Mouse (Mus musculus) neural tube, embryonic 11.5 days (tissue): ENCODE data around the gene Il4ra. TPM values are rescaled to one million over a fixed set of nuclear protein-coding genes. Genes with fewer than 3 reads are reported as not detected.

ENCODE experiments used
- ATAC-seq: fragments of 200-750 bp; cut with Nextera tagmentation; 2 replicates; pipeline ENCODE4 v1.8.0; 2017; ENCODE audit warnings: moderate number of reproducible peaks, mild to moderate bottlenecking, moderate TSS enrichment, moderate library complexity; ENCODE audit not compliant: insufficient read depth, low FRiP score, low TSS enrichment
- DNase-seq: peaks from one replicate; pipeline ENCODE4 v3.0.0-alpha.2; 2015; ENCODE audit warnings: low spot score
- H3K27ac ChIP-seq: fragments of 300-500 bp; sonication (generic); 2 replicates; pipeline ENCODE4 v1.5.1; 2014; ENCODE audit warnings: low read depth, mild to moderate bottlenecking, low read length
- H3K27me3 ChIP-seq: fragments of 300-500 bp; sonication (generic); 2 replicates; pipeline ENCODE4 v1.6.1; 2014; ENCODE audit warnings: mild to moderate bottlenecking, low read length, mixed read lengths; ENCODE audit not compliant: control insufficient read depth, insufficient read depth
- H3K36me3 ChIP-seq: fragments of 300-500 bp; sonication (generic); 2 replicates; pipeline ENCODE4 v1.6.1; 2014; ENCODE audit warnings: mild to moderate bottlenecking, low read length, moderate library complexity, mixed read lengths; ENCODE audit not compliant: control insufficient read depth, insufficient read depth
- H3K4me1 ChIP-seq: fragments of 300-500 bp; sonication (generic); 2 replicates; pipeline ENCODE4 v1.6.1; 2014; ENCODE audit warnings: low read length, mixed read lengths; ENCODE audit not compliant: control insufficient read depth, insufficient read depth
- H3K4me2 ChIP-seq: fragments of 300-500 bp; sonication (generic); 2 replicates; pipeline ENCODE4 v1.6.1; 2014; ENCODE audit warnings: low read depth, mild to moderate bottlenecking, moderate library complexity
- H3K4me3 ChIP-seq: fragments of 300-500 bp; sonication (generic); 2 replicates; pipeline ENCODE4 v1.5.1; 2014; ENCODE audit warnings: low read depth, low read length
- H3K9ac ChIP-seq: fragments of 300-500 bp; sonication (generic); 2 replicates; pipeline ENCODE4 v1.6.1; 2014; ENCODE audit warnings: mild to moderate bottlenecking, low read length
- H3K9me3 ChIP-seq: fragments of 300-500 bp; sonication (generic); 2 replicates; pipeline ENCODE4 v1.6.1; 2016; ENCODE audit warnings: low read length; ENCODE audit not compliant: control insufficient read depth
- WGBS: fragments of 180-500 bp; shearing (Covaris S2); extraction: QIAGEN DNeasy Blood & Tissue Kit; methylation state at CpG from one replicate; pipeline ENCODE4 v1.1.7; 2014; 5-methylcytosine and 5-hydroxymethylcytosine counted together
- polyA plus RNA-seq: library from polyadenylated mRNA; unstranded; fragments of >200 nt; fragmentation: Nextera tagmentation; extraction: Ambion mirVana; gene quantifications from 2 replicates; pipeline ENCODE4 v1.2.1, GENCODE M21; 2014

The Il4ra gene
- polyA plus RNA-seq, 1 experiment from 2014 or later = 4.5 TPM

DNA sequence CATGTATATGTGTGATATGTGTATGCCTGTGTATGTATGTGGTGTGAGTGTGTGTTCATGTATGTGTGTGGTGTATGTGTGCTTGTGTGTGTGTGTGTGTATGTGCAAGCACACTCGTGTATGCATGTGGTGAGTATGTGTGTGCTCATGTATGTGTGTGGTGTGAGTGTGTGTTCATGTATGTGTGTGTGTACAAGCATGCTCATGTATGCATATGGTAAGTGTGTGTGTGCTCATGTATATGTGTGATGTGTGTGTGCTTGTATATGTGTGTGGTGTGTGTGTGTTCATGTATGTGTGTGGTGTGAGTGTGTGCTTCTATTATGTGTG lies 28.3 kb downstream of the Il4ra start:
- ATAC-seq = no peak

DNA sequence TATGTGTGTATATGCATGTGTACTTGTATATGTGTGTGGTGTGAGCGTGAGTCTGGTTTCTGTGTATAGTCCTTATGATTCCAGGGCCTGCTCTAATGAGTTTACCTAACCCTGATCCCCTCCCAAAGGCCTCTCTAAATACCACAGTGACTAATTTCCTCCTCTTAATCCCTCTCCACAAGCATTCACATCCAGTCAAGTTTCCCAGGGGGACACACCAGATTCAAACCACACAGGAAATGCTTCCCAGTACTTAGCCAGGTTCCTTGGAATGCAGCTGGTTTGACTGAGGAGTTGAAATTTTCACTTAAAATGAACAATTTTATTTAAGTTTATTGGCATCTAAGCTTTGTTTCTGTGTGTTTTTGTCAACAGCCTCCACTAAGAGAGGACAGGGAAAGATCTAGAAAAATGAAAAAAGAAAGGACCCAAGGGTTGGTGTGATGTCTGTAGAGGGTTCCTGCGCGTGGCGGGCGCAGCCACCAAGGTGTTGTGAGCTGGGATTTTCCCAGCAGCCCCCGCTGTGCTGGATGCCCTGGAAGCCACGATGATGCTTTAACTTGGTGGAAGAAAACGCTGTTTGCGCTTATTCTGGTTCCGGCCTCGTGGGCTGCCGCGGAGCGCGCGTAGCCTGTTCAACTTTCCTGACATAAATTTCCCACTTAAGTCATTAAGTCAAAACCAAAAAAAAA lies 28.9 kb downstream of the Il4ra start:
- peak overlapping the region; percentile 76 for H3K4me2 ChIP-seq
- H3K4me1 ChIP-seq = no peaks in the 10 kb centered on the region
- no peak for DNase-seq
- no peak for ATAC-seq
- no peaks in the 10 kb centered on the region for H3K27me3 ChIP-seq
- H3K36me3 ChIP-seq = no peaks in the 10 kb centered on the region
- H3K9ac ChIP-seq = peak overlapping the region; percentile 47
- WGBS = 10% methylated on average over 16 of the region's 16 CpGs
- no peak overlapping the region for H3K27ac ChIP-seq
- H3K4me3 ChIP-seq = peak overlapping the region; percentile 29
- no peaks in the 10 kb centered on the region for H3K9me3 ChIP-seq

More for the DNA sequence above, 28.3 kb downstream of the Il4ra start:
- Histone ChIP-seq H3K27ac (no peak overlapping the region), H3K9me3 (no peaks in the 10 kb centered on the region), H3K36me3 (no peaks in the 10 kb centered on the region), H3K4me2 (no peak overlapping the region), H3K9ac (no peak overlapping the region), H3K4me1 (no peaks in the 10 kb centered on the region), H3K27me3 (no peaks in the 10 kb centered on the region), H3K4me3 (no peak overlapping the region)
- 86% methylated on average over 1 of the region's 1 CpGs for WGBS
- no peak for DNase-seq

DNA sequence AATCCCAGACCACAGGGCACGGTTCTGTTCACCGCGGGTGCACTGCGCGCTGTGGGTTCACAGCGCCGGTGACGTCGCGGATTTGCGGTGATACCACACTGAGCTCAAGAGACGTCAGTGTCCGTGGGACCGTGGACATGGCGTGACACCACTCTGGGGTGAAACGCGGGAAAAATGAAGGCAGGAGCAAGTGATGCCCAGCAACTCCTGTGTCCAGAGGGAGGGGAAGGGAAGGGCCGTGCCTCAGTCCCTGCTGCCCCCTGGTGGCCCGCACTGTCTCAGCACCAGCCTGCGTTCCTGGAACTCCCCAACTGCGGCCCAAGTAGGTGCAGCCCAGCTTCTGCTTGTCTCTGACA lies 29.4 kb downstream of the Il4ra start:
- 3% methylated on average over 21 of the region's 21 CpGs for WGBS
- no peak overlapping the region for H3K27ac ChIP-seq

DNA sequence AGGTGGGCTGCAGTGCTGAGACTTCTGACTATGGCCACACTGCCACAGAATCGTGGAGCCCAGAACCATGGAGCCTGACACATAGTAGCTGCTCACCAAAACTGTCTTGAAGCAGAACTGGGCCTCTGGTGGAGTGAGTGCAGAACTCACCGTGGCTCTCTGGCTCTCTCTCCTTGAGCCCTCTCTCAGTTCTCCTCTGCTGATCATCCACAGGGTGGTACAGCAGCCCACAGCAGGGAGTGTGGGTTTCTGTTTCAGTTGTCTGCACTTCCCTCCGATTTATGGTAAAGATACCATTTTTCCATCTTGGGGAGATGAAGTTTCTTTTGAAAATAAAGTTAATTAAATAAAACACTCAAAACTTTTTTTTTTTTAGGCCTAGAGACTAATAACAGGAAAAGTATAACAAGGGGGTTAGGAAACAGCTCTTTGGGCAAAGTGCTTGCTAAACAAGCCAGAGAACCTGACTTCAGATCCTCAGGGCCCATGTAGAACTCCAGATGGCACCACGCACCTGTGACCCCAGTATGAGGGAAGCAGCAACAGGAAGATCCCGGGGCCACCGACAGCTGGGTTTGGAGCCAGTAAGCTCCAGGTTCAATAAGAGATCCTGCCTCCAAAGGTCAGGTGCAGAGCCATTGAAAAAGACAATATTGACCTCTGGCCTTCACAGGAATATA lies 31.5 kb downstream of the Il4ra start:
- 78% methylated on average over 6 of the region's 6 CpGs for WGBS
- H3K36me3 ChIP-seq = no peaks in the 10 kb centered on the region
- no peak overlapping the region for H3K4me2 ChIP-seq
- no peak overlapping the region for H3K9ac ChIP-seq
- no peaks in the 10 kb centered on the region for H3K4me1 ChIP-seq
- ATAC-seq (no peak), DNase-seq (no peak)
- no peaks in the 10 kb centered on the region for H3K27me3 ChIP-seq
- no peak overlapping the region for H3K4me3 ChIP-seq
- H3K9me3 ChIP-seq = no peaks in the 10 kb centered on the region
- H3K27ac ChIP-seq = no peak overlapping the region

More for the DNA sequence above, 29.4 kb downstream of the Il4ra start:
- no peaks in the 10 kb centered on the region for H3K36me3 ChIP-seq
- peak overlapping the region; percentile 76 for H3K4me2 ChIP-seq
- peak overlapping the region; percentile 29 for H3K4me3 ChIP-seq
- peak overlapping the region; percentile 47 for H3K9ac ChIP-seq
- no peaks in the 10 kb centered on the region for H3K4me1 ChIP-seq
- ATAC-seq = peak; percentile 82
- no peaks in the 10 kb centered on the region for H3K9me3 ChIP-seq
- H3K27me3 ChIP-seq = no peaks in the 10 kb centered on the region
- peak; percentile 88 for DNase-seq

DNA sequence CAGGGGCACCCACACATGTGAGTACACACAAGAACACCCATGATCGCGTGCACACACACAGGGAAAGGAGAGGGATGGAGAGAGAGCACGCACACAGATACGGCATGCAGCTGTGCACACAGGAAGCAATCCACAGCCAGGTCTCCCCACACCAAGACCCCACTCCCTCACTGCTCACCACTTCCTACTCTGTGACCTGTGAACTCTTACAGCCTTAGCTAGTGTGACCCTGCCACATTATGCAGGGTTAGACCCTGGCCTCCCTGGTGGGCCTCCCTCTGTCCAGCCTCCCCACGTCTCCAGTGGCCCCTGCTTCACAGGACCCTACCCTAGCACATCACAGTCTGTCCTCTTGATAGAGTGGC lies 32.1 kb downstream of the Il4ra start:
- H3K4me3 ChIP-seq = no peak overlapping the region
- DNase-seq = no peak
- no peaks in the 10 kb centered on the region for H3K27me3 ChIP-seq
- H3K4me2 ChIP-seq = no peak overlapping the region
- H3K27ac ChIP-seq = no peak overlapping the region
- 87% methylated on average over 5 of the region's 5 CpGs for WGBS
- no peaks in the 10 kb centered on the region for H3K9me3 ChIP-seq
- H3K36me3 ChIP-seq = no peaks in the 10 kb centered on the region
- H3K4me1 ChIP-seq = no peaks in the 10 kb centered on the region
- no peak overlapping the region for H3K9ac ChIP-seq
- ATAC-seq = no peak

DNA sequence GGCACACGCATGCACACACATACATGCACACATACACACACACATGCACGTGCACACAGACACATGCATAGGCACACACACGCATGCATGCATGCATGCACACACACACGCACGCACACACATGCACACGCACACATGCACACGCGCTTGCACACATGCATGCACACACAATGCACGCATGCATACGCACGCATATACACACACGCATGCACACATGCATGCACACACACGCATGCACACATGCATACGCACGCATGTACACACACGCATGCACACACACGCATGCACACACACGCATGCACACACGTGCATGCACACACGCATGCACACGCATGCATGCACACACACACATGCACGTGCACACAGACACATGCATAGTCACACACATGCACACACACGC lies 34.4 kb downstream of the Il4ra start:
- no peak for ATAC-seq

DNA sequence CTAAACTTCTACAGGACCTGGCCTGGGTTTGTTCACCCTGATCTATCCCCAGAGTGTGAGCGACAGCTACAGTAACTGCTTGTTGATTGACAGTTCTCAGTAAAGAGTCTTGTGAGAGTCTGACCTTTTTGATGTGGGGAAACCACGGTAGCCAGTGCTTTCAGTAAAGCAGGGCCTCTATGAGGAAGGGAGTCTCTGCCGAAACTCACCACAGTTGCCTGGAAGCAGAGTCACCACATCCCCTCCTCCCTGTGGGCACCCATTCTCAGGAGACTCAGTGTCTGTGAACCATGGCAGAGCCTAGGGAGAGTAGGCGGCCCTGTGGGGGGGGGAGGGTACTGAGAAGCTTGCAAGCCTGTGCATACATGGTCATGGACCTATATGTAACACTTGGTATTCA lies 36.8 kb downstream of the Il4ra start:
- WGBS = 80% methylated on average over 4 of the region's 4 CpGs
- Histone ChIP-seq H3K36me3 (no peaks in the 10 kb centered on the region), H3K27ac (no peak overlapping the region), H3K4me2 (no peak overlapping the region), H3K9ac (no peak overlapping the region), H3K4me3 (no peak overlapping the region), H3K9me3 (no peaks in the 10 kb centered on the region), H3K27me3 (no peaks in the 10 kb centered on the region), H3K4me1 (no peaks in the 10 kb centered on the region)
- DNase-seq (no peak), ATAC-seq (no peak)

More for the DNA sequence above, 34.4 kb downstream of the Il4ra start:
- no peak overlapping the region for H3K27ac ChIP-seq
- no peaks in the 10 kb centered on the region for H3K9me3 ChIP-seq
- DNase-seq = no peak
- WGBS = 96% methylated on average over 23 of the region's 23 CpGs
- no peak overlapping the region for H3K9ac ChIP-seq
- H3K36me3 ChIP-seq = no peaks in the 10 kb centered on the region
- no peak overlapping the region for H3K4me3 ChIP-seq
- H3K27me3 ChIP-seq = no peaks in the 10 kb centered on the region
- H3K4me1 ChIP-seq = no peaks in the 10 kb centered on the region
- no peak overlapping the region for H3K4me2 ChIP-seq

DNA sequence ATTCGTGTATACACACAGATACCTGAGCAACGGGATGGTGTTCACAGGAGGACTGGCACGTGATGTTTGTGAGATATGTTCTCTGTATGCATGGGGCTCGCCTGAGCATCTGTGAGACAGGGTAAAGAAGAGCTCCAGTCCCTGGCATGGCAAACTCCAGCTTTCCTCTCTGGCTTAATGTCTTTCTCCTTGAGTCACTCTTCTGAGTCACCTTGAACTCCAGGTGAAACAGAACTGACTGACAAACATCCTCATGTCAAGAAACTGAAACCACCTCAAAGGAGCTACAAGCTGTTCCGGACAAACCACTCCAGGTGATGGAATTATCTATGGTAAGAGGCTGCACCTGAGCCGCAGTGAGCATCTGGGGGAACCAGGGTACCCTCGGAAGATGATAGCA lies 38.0 kb downstream of the Il4ra start:
- DNase-seq (no peak), ATAC-seq (no peak)
- Histone ChIP-seq H3K4me3 (no peak overlapping the region), H3K27me3 (no peaks in the 10 kb centered on the region), H3K36me3 (no peaks in the 10 kb centered on the region), H3K4me1 (no peaks in the 10 kb centered on the region), H3K9ac (no peak overlapping the region), H3K9me3 (no peaks in the 10 kb centered on the region), H3K27ac (no peak overlapping the region), H3K4me2 (no peak overlapping the region)
- WGBS = 86% methylated on average over 7 of the region's 7 CpGs

DNA sequence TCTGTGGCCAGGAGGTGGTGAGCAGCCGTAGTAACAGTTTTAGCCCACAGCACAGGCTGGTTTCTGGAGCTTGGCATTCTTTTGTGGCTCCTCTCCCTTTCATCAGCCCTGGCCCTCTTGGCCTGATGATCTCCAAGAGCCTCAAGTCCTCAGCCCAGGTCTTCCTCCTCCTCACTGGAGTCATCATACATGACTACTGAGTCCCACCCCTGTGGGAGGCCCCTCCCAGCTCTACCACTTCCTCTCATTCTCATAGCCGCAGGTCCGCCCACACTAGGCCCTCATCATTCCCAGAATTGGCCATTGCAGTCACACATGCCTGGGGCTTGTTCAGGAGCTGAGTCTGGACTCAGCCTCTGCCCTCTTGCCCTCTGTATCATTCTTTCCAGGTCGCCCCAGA lies 41.9 kb downstream of the Il4ra start:
- no peaks in the 10 kb centered on the region for H3K27me3 ChIP-seq
- no peak overlapping the region for H3K27ac ChIP-seq
- no peak overlapping the region for H3K4me2 ChIP-seq
- no peak overlapping the region for H3K4me3 ChIP-seq
- H3K9me3 ChIP-seq = no peaks in the 10 kb centered on the region
- H3K4me1 ChIP-seq = no peaks in the 10 kb centered on the region
- no peaks in the 10 kb centered on the region for H3K36me3 ChIP-seq
- no peak for DNase-seq
- no peak for ATAC-seq
- 88% methylated on average over 4 of the region's 4 CpGs for WGBS
- H3K9ac ChIP-seq = no peak overlapping the region
